Mouse (Mus musculus) lung, adult 2 months (tissue): ENCODE measurements around the gene Zfp653. TPM values are rescaled to one million over a fixed set of nuclear protein-coding genes. Genes with fewer than 3 reads are reported as not detected.

Experiments used
- DNase-seq: peaks from one replicate; pipeline ENCODE4 v3.0.0; 2022
- H3K4me1 ChIP-seq: fragments of 200-500 bp; 2 replicates; pipeline ENCODE4 v1.6.1; 2011; ENCODE audit warnings: low read length; ENCODE audit not compliant: control insufficient read depth, insufficient read depth
- H3K4me3 ChIP-seq: fragments of 200-500 bp; replicated peaks from 2 replicates; pipeline ENCODE3; 2011; ENCODE audit warnings: low read depth, mild to moderate bottlenecking, control low read depth, low read length; ENCODE audit errors: extremely low read depth
- CTCF ChIP-seq: fragments of 200-500 bp; IDR thresholded peaks from 2 replicates; pipeline ENCODE4 v1.5.1; 2011; ENCODE audit warnings: mild to moderate bottlenecking, low read length, control low read depth; ENCODE audit not compliant: insufficient read depth
- POLR2A ChIP-seq: fragments of 200-500 bp; IDR thresholded peaks from 2 replicates; pipeline ENCODE4 v1.6.1; 2011; ENCODE audit warnings: low read depth, mild to moderate bottlenecking, control low read depth, low read length, borderline replicate concordance; ENCODE audit errors: extremely low read depth
- WGBS: fragments of 180-500 bp; shearing (Covaris S2); methylation state at CpG from one replicate; pipeline ENCODE4 v1.1.7; 2018; 5-methylcytosine and 5-hydroxymethylcytosine counted together
- polyA plus RNA-seq: library from polyadenylated mRNA; depleted of rRNA; stranded (reverse); fragments of >200 nt; gene quantifications from 2 replicates; pipeline ENCODE4 v1.2.3, GENCODE M21; 2012

The Zfp653 gene
- polyA plus RNA-seq, 1 experiment, result 20.3 TPM

DNA sequence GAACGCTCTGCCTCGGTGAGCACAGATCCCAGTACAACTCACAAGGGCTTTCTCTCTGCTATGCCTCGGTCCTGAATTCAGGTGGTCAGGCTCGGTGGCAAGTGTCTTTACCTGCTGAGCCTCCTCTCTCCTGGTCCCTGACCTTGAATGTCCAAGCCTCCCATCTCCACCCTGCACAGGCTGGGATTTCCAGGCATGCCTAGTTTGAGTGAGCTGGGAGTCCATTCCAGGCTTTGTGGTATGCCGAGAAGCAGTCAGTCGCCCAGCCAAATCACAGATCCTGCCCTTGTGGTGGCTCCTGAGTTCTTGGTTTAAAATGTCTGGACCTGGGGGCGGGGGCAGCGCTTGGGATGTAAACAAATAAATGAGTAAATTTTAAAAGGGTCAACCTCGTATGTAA, 23.8 kb downstream of the Zfp653 start:
- H3K4me1 ChIP-seq, result no peaks in the 10 kb centered on the region
- TF ChIP-seq POLR2A (no peak), CTCF (no peak)
- H3K4me3 ChIP-seq, result no peak overlapping the region
- 51% methylated on average over 9 of the region's 9 CpGs for WGBS
- no peak for DNase-seq

DNA sequence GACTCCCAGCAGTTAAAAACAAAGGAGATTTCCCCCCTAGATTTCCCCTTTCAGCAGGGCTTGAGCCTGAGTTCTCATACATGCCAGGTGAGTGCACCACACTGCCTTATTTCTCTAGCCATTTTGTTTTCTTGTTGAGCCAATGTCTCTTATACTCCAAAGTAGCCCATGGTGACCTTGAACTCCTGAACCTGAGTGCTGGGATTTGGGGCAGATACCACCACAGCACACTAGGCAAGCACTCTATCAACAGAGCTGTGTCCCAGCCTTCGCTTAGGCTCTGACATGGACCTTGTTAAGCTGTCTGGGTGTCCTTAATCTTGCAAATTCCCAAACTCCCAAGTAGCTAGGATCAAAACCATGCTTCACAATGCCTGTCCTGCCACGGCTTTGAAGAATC, 29.3 kb downstream of the Zfp653 start:
- WGBS, result 54% methylated on average over 2 of the region's 2 CpGs
- DNase-seq, result no peak
- TF ChIP-seq CTCF (no peak), POLR2A (no peak)
- no peaks in the 10 kb centered on the region for H3K4me1 ChIP-seq
- no peak overlapping the region for H3K4me3 ChIP-seq

DNA sequence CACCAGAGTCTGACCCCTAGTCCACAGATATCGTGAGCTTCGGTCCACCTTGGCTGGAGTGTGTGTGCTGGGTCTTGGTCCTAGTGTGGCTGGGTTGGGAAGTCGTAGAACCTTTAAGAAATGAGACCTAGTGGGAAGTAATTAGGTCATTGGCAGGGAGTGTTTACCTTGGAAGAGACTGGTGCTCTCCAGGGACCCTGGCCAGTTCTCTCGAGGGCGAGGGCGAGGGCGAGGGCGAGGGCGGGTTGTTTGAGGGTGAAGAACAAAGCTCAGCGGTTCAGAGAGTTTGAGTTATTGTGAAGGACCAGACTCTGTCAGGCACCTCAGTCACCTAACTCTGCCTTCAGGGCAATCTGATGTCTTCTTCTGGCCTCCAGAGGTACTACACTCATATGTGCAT, 33.4 kb downstream of the Zfp653 start:
- Histone ChIP-seq H3K4me1 (no peaks in the 10 kb centered on the region), H3K4me3 (no peak overlapping the region)
- no peak for TF ChIP-seq CTCF
- TF ChIP-seq POLR2A, result no peak
- DNase-seq, result no peak
- 54% methylated on average over 10 of the region's 10 CpGs for WGBS

DNA sequence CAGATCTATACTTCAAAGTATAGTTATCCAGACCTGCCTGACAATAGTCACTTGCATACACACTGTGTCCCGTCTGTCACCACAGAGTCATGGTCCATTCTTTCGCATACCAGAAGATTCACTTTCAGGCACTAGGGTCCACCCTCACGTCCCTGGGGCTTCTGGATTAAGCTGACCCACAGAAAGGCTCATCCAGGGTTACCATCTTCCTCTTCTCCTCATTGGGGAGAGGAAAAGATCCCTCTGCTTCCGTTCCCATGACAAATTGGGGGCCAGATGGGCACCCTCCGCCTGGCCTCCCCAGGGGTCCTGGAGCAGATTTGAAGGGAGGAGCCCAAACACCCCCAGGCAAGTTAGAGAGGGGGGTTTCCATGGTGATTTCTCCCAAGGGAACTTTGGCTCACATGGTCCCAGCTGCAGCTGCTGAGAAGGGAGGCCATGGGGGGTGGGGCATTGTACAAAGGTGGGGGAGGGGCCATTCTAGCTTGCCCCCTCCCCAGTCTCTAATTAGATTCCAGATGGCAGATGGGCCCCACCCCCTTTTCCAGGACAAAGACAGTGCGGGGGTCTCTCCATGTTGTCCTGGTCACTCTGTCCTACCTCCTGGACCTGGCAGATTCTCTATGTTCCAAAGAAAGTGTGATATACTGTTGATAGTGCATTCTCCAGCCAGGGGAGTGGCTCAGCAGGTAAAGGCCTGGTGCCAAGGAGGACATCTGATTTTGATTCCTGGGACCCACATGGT, 35.7 kb downstream of the Zfp653 start:
- H3K4me3 ChIP-seq, result no peak overlapping the region
- no peak for DNase-seq
- WGBS, result 59% methylated on average over 6 of the region's 6 CpGs
- no peaks in the 10 kb centered on the region for H3K4me1 ChIP-seq
- TF ChIP-seq CTCF, result no peak
- no peak for TF ChIP-seq POLR2A

DNA sequence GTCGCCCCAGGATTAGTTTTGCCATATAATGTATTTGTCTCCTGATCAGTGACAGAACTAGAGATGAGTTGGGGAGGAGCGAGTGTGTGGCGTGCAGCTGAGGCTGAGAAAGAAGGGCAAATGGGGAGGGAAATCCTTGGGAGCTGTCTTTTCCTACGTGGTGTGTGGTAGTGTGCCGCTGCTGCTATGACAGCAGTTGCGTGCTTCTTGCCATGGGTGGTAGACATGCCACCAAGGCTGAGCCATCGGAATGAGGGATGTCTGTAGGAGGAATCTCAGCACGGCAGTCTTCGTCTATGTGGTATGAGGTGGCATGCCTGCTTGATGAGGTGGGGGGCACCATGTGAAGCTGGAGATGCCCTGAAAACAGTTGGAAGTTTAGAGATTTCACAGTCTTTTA, 40.8 kb downstream of the Zfp653 start:
- 87% methylated on average over 9 of the region's 9 CpGs for WGBS
- Histone ChIP-seq H3K4me1 (no peaks in the 10 kb centered on the region), H3K4me3 (no peak overlapping the region)
- DNase-seq, result no peak
- TF ChIP-seq POLR2A, result no peak
- no peak for TF ChIP-seq CTCF

DNA sequence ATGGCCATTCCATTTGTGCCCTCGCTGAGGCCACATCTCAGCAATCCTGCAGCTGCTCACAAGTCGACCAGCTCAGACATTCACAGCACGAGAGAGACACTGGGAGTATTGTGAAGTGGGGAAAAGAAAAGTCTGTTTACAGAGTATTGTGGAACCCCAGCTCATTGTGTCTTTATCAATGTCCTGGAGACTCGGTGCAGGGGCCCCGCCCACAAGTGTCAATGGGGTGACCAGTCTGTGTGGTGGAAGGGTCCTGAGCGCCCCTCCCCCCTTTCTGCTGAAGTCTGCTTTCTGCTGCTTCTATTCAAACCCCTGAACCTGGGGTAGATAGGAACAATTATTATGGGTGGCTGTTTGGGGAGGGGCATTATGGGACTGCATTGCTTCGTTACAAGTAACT, 42.7 kb downstream of the Zfp653 start:
- H3K4me1 ChIP-seq, result no peaks in the 10 kb centered on the region
- no peak for TF ChIP-seq CTCF
- TF ChIP-seq POLR2A, result no peak
- no peak overlapping the region for H3K4me3 ChIP-seq
- WGBS, result 39% methylated on average over 7 of the region's 7 CpGs
- DNase-seq, result no peak

DNA sequence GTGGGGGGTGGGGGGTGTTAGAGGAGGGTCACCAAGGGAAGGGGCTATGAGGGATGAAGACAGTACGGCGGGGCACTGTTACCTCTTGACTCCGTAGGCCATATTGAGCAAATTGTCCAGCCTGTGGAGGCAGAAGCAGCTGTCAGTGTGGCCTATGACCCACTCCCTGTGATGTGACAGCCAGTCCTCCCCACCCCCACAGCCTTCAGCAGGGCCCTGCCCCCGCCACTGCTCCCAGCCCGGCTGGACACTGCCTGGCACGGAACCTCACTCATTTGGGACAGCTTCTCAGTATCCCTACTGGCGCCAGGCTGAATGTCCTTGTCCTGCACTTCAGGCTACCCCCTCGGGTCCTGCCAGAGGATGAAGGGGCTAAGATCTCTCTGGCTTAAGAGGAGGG, 46.6 kb downstream of the Zfp653 start:
- 32% methylated on average over 8 of the region's 8 CpGs for WGBS
- no peaks in the 10 kb centered on the region for H3K4me1 ChIP-seq
- H3K4me3 ChIP-seq, result no peak overlapping the region
- no peak for DNase-seq
- TF ChIP-seq CTCF (no peak), POLR2A (no peak)

DNA sequence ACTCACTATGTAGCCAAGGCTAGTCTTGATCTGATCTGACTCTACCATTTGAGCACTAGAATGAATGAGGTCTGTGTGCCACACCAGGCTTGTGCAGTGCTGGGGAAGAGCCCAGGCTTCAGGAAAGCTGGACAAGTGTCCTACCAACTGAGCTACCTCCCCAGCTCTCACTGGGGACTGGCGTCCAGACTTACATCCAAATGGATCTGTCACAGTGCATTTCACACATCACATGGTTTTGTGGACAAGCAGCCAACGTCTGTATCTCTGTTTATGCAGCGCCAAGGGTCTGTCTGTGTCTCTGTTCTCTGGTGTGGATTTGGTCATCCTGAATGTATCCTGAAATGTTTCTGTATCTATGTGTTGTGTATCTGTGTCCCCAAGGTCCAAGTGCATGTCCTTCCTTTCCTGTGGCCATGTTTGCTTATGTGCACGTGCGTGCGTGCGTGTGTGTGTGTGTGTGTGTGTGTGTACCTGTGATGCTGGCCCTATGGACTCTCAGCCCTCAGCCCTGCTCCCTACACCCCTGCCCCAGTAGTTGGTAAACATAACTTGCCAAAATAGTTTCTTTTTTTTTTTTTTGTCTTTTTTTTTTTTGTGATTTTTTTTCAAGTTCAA, 53.9 kb downstream of the Zfp653 start:
- no peaks in the 10 kb centered on the region for H3K4me1 ChIP-seq
- 73% methylated on average over 7 of the region's 7 CpGs for WGBS
- no peak for DNase-seq
- no peak for TF ChIP-seq CTCF
- TF ChIP-seq POLR2A, result no peak
- no peak overlapping the region for H3K4me3 ChIP-seq

DNA sequence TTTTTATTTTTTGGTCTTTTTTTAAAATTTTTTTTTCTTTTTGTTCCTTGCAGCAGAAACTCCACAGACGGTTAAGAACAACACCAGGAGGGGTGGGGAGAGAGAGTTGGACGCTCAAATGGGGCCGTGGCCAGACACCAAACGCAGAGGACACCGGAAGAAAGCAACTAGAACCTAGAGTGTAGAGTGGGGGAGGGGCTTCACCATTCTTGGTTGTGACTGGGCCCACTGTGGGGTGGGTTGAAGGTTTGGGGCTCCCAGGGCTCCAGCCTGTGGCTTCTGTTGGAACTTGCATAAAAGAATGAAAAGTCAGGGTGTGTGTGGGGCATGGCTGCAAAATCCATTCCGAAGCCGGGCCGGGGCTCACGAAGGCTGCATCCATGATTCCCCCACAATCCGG, 54.9 kb downstream of the Zfp653 start:
- DNase-seq, result no peak
- no peak for TF ChIP-seq POLR2A
- no peak for TF ChIP-seq CTCF
- Histone ChIP-seq H3K4me1 (no peaks in the 10 kb centered on the region), H3K4me3 (no peak overlapping the region)
- 69% methylated on average over 10 of the region's 10 CpGs for WGBS

DNA sequence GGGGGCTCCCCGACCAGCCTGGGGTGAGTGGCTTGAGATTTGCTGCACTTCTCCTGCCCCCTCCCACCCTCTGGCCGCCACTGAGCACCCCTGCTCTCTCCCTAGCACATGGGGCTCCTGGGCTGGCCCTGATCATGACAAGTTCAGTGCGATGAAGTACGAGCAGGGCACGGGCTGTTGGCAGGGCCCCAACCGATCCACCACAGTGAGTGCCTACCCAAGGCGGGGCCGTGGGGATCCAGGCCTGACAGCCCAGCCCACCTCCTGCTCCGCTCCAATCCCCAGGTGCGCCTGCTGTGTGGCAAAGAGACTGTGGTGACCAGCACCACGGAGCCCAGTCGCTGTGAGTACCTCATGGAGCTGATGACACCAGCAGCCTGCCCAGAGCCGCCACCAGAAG, 58.4 kb downstream of the Zfp653 start:
- 95% methylated on average over 13 of the region's 13 CpGs for WGBS
- TF ChIP-seq CTCF, result no peak
- TF ChIP-seq POLR2A, result no peak
- no peak for DNase-seq
- H3K4me3 ChIP-seq, result no peak overlapping the region
- H3K4me1 ChIP-seq, result no peaks in the 10 kb centered on the region
